Mouse (Mus musculus): Measurements from ENCODE around the gene Ttll4.

The Ttll4 gene

DNA sequence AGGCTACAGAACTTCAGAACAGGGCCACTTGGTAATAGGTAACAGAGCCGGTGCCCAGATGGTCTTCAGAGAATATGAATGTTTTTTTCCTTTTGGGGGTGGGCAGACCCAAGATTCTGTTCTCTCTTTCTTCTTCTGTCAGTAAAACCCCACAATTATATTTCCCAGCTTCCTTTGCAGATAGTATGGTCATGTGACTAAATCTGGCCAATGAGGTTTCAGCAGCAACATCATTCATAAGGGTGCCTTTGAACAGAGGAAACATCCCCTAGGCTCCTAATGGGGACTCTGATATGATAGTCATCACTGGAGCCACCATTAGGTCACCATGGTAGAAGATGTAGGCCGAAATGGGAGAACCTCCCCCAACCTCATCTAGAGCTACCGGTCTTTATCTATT lies 91.3 kb downstream of the Ttll4 start:
- no peak for DNase-seq (ENCODE audit: low read depth, low spot score)

Measured in skeletal muscle tissue, adult 2 months (tissue).